Mouse (Mus musculus): ENCODE measurements around the gene Ddx56.
A peak's percentile ranks its signal among the peaks of the same experiment; 100 is the strongest.

The Ddx56 gene

DNA sequence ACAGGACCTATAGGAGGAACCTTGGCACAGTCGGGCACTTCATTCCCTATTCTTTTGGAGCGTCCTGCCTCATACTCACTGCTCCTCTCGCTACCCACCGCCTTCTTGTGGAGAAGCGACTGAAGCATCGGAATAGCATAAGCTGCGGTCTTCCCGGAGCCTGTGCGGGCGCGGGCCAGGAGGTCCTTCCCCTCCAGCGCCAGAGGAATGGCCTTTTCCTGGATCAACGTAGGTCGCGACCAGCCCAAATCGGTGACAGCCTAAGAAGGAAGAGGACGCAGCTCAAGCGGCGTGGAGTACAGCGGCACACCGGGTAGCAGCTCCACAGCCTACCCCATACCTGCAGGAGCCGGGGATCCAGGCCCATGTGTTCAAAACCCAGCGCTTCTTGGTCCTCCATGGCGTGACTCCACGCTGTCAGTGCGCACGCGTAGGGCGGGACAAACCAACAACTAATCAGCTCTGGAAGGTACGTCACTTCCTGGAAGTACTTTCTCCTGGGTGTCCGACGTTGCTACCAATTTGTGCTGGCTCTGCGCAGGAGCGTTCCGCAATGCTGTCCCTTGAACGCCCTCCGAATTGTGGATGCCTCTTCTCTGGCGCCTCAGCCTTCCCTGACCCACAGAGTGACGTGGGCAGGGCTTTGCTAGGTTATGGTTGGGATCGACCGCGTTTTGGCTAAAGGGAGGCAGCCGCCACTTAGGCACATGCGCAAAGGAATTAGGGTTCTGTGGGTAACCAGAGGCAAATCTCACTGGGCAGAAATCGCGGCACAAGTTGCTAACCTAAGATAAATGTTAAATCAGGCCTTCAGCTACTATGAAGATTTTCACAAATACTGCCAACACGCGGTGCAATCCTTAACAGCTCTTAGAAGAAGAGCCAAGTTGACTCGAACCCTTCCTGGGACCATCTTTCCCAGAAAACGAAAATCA is at the start of gene Ddx56:
Gene Ddx56 (minus strand): TSS at position 453 of the 935 bp plus-strand sequence.
- DNase-seq (ENCODE audit: low spot score) = peak; percentile 98

DNA sequence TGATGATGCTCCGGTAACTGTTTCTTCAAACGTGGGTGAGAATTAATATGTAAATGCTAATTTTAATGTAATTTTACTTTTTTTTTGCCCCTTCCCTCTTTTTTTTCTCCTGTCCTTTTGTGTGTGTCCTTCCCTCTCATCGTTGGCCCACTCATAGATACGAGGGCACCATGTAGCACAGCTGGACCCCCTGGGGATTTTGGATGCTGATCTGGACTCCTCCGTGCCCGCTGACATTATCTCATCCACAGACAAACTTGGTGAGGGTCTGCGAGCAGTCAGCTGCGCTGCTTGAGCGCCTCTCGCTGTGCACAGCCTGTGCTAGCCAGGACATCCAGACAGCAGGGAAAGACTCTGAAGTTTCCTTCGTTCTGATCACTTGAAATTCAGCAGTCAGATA is 49.2 kb upstream of the Ddx56 start:
- no peak for DNase-seq (ENCODE audit: low spot score)

DNA sequence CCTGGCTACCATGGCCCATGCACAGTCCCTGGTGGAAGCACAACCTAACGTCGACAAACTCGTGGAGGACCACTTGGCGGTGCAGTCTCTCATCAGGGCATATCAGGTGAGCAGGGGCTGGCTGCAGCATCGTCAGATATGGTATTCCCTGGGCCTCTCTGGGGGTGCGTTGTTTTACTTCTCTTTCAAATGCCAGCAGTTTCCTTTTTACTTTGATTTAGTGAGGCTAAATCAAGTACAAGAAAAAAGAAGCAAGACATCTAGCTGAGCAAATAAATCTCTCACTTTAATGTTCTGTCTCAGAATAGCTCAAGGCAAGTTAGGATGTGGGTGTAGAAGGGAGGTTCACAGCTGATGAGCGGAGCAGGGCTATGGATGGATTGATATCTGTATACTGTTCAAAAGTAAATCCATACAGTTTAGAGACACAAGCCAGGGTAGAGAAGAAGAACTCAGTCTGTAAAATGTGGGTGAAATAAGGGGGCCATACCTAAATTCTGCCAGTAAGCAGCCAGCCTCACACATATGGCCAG is 46.4 kb upstream of the Ddx56 start:
- DNase-seq (ENCODE audit: low spot score) = no peak

DNA sequence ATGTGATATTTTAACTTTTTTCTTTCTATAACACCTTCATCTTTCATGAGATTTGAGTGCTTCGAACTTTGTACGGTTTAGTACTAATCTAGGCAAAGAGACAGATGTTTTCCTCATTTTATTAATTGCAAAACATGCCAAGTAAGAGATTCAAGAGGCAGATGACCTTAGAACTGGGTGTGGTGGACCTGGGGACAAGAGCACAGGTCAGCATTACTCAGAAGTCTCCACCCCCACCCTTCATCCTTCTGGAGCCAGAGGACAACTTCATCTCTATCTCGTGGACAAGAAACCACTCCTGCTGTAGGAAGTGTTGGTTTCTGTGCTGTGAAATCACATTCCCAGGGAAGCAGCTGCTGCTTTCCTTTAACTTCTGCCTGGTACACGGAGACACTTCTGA is 40.6 kb upstream of the Ddx56 start:
- no peak for DNase-seq (ENCODE audit: low spot score)

DNA sequence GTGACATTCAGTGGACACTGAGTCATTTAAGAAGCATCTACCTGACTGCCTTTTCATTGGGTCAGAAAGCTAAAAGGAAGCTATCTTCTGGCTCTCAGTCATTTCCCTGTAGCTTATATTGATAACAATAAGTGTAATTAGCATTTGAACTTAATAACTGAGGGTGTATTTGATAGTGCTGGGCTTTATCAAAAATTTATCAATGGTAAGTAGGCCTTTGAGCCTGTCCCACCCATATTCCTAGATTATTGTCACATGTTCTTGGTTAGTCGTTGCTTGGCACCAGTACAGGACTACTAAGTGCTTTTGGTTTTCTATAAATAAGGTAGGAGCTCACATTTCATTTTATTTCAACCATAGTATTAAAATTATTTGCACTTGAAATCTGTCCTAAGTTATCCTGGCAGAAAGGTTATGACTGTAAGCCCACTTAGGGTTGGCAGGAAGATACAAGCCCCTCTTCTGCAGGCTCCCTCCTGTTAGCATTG is 38.4 kb upstream of the Ddx56 start:
- no peak for DNase-seq (ENCODE audit: low spot score)

DNA sequence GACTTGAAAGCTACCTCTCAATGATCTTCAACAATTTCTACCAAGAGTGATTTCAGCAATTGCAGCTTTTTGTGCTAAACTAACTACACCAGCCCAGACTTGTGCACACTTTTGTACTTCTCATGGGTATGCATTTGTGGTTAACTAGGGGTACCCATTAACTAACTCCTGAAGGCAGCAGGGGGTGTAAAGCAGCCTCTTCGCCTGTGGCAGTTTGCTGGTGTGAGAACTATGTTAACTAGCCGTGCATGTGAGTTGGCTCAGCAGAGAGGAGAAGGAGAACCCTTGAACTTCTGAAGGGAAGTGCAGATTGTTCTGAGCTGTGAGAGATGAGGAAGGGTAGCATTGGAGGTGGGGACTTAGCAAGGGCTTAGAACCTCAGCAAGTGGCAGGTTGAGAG is 35.2 kb upstream of the Ddx56 start:
- DNase-seq (ENCODE audit: low spot score) = no peak

DNA sequence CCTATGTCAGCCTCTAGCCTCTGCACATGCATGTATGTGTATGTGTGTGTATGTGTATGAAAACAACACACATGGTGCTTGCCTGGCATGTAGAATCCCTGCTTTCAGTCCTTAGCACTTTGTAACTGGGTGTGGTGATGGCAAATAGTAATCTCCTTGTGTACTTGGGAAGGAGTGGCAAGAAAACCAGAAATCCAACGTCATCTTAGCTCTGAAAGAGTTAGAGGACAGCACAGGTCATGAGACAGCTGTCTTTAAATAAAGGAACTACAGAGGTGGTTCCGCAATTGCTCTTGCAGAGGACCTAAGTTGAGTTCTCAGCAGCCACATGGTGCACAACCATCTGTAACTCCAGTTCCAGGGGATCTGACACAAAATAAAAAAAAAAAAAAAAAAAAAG is 31.9 kb upstream of the Ddx56 start:
- DNase-seq (ENCODE audit: low spot score) = no peak

DNA sequence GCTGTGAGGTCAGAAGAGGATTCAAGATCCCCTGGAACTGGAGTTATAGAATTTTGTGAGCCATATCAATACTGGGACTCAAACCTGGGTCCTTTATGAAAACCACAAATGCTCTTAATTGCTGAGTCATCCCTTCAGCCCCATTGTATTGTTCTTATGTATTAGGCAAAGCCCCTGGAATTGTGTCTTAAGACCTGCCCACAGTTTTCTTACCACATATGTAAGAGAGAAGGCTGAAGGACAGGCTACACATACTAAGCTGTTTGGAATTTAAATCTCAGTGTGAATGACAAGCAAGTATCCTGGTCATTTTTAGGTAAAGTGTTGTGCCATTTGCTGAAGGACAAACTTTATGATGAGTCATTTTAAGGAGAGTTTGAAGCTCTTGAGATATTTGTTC is 28.5 kb upstream of the Ddx56 start:
- no peak for DNase-seq (ENCODE audit: low spot score)

DNA sequence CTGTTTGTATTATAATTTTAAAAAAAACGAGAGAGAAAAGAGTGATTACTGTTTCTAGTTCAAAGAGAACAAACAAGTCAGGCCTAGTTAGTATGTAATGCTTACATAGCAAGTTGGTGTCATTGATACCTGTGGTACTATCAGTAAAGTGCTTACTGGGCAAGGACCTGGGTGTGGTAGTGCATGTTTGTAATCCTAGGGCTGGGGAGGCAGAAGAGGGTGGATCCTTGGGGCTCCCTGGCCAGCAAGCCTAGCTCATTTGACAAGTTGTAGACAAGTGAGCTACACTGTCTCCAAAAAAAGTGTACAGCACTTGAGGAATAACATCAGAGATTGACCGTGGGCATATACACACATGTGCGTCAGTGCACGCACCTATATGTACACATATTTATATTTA is 27.1 kb upstream of the Ddx56 start:
- no peak for DNase-seq (ENCODE audit: low spot score)

DNA sequence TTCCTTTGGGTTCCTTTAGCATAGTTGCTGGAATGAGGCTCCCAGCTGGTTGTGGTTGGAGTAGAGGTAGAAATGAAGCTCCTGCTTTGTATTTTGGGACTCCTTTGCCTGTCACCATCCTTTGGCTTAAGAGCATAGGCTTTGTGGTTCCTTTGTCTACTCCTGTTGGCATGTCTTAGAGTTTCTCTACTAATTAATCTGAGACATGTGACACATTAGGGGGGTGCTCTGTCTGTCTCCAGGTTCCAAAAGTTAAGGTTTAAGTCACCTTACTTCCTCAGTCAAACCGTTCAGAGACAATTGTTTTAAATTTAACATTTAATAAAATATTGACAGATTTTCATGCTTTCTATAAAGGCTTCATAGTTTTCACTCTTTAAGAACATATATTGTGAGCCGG is 26.0 kb upstream of the Ddx56 start:
- no peak for DNase-seq (ENCODE audit: low spot score)

DNA sequence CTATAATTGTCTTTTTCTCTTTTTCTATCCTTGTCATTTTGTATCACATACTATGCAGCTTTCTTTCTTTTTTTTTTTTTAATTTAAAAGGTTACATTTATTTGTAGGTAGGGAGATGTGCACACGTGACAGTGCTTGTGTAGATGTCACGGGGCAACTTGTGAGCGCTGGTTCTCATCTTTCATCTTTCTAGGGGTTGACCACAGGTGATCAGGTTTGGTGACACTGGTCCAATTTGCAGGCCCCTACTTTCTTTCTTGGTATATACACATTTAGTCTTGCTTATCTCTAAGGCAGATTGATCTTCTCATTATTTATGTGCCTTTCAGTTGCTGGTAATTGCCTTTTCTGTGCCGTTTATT is 25.4 kb upstream of the Ddx56 start:
- DNase-seq (ENCODE audit: low spot score) = no peak

DNA sequence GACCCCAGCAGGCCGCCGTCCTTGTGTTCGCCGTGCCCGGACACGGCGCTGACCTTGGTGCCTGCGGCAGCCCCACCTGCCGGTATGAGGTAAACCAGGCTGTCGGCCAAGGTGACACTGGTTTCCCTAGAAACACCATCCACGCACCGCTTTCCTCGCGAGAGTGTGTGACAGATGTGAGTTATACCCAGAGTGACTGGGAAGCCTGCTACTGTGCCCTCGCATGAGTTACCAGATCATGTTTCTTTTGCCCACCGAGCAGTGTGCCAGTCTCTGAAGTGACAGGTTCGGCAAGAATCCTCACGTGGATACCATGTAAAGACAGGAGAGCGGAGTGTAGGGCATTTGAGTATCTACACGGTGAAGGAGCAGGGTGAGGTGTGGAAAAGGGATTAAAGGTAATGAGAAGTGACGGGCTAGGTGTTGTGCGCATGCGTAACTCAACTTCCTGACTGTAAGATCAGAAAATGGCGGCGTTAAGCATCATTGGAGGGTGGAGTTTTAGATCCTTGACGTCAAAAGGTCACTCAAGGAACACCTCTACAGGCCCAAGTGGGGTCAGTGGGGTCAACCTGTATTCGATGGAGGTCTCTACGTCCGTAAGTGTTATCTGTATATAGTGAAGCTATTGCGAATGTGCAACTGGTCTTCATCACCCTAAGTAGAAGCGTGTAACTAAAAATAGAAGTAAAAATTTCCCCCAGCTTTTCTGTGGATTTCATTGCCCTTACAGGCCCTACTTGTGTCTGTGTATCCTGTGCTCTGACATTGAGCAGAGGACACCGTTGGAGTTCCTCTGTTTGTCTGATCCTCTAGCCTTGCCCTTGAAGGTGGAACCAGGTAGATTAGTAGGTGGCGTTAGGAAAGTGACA is 24.8 kb upstream of the Ddx56 start:
- DNase-seq (ENCODE audit: low spot score) = peak; percentile 86

DNA sequence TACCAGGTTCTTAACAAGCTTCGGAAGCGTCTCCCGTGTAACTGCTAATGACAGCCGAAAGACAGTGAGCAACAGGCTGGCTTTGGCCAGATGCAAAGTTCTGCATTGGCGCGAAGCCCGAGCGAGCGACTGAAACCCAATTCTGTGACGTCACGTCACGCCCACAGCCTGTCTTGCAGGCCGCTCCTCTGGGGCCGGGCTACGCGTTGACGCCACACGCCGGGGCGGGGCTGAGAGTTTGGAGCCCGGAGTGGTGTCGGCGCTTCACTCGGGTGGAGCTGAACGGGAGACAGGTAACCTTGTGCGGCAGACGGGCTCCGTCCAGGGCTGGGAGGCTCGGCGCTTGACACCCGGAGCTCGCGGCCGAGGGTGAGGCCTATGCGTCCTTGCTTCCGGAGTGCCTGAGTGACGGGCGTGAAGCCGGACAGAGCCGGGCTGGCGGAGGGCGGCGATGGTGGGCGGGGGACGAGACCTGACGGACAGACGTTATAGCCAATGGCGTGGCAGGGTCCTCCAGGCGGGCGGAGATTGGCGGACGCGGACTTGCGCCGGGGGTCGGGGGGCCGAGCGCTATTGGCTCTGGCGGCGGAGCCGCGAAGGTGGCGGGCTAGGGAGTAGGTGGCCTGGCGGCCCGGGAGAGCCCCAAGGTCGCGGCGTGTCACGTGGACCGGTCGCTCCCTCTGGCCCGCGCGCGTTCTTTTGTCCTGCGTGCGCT is 24.0 kb upstream of the Ddx56 start, which contains the start of gene Ogdh:
Gene Ogdh (plus strand): TSS at position 233 of the 715 bp plus-strand sequence.
- peak; percentile 100 for DNase-seq (ENCODE audit: low spot score)

DNA sequence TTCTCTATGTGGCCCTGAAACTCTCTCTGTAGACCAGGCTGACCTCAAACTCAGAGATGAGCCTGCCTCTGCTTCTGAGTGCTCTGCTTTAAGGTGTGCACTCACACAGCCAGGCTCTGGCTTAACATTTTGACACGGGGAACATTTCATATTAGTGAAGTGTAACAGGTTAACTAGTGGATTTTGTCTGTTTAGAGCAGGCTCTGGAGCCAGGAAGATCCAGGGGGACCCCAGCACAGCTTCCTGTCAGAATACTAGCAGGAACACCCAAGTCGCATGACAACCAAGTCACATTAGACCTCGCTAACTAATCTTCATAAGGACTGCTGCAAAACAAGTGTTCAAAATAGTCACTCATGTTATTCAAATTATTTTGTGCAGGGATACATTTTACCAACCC is 23.3 kb upstream of the Ddx56 start:
- DNase-seq (ENCODE audit: low spot score) = no peak

DNA sequence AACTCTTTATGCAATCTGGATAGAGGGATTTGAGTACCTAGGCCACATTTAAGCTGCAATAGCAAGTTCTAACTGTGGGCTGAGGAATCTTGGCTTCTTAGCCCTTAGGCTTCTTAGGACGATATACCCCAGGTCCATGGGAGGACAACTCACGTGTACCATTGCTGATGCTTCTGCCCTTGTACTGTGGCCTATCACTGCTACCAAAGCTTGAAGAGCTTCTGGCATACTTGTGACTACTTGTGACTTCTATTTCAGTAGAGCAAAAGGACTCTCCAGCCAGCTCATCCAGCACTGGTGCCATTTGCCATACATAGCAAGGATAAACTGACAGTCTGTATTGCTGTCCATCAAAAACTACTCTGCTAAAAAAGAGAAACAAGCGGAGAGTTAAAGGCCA is 22.6 kb upstream of the Ddx56 start:
- no peak for DNase-seq (ENCODE audit: low spot score)

DNA sequence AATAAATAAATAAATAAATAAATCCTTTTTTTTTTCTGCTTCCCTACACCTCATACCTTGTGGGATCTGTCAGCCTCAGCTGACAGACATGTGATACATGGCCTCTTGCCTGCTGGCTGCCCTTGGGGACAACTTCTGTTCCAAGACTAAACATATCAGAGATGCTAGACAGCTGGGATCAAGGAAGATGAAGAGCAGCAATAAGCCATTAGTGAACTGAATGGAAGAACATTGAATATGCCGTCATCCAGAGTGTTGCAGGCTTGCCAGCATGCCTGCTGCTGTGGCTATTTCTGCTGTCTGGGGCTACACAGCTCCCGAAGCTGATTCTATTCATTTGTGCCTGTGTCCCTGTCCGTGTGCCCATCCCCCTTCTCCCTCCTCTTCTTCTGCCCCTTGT is 15.4 kb upstream of the Ddx56 start:
- DNase-seq (ENCODE audit: low spot score) = no peak

DNA sequence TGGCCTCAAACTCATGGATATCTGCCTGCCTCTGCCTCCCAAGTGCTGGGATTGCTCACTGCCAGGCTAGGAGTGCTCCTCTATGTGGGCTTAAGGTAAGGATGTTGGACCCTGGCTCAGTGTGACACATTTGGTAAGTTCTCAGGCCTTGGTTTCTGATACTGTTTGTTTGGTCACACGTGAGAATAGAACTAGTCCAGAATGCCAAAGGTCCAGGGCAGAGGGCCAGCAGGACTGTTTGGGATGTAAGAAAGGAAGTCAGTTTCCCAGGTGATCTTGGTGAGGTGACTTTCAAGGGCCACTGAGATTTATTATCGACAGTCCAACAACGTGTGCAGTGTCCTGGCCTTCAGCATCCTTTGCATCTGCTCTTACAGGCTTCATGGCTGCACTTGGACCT is 8.9 kb upstream of the Ddx56 start:
- no peak for DNase-seq (ENCODE audit: low spot score)

DNA sequence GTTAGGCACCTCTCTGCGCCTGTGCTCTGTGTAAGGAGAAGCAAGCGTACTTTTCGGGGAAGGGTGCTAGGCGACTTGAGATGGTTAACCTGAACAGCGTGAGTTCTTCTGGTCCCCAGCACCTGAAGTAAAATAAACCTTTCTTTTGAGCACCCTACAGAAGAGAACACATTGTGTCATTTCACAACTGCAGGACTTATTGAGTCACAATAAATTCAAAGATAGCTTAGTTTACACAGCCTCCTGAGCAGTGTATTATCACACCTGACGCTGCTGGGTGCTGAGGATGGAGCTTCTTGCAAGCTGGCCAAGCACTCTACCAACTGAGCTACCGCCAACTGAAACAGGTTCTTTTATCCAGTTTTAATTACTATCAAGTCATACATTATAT is 7.5 kb upstream of the Ddx56 start:
- no peak for DNase-seq (ENCODE audit: low spot score)

DNA sequence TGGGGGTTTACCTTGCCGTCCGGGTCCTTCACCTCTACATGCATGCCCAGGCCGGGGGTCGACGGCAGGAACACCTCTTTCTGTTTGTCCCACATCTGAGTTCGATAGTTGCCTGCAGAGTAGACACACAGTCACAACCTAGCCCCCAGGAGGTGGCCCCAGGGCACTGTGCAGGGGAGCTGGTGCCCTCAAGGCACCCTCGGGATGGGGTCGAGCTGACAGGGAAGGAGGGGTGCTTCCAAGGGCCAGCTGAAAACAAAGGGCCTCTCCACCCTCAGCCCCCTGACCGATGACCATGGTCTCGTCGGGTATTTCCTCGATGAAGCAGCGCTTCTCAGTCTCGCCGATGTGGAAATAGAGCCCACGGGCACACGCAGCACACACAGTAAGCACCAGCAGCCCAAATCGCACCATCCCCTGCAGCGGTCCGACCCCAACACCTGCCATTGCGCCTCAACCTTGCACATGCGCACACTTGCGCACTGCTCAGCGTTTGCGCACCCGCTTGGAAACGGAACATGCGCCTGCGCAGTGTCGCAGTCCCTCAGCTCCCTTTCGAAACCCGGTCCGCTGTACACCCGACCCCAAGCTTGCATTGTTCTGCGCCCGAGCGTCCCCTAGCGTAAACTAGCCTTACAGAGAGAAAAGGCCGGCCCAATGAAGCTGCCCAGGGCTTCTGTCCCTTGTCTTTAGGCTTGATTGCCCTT is 7.0 kb upstream of the Ddx56 start, which contains the start of gene Tmed4:
Gene Tmed4 (minus strand): TSS at position 484 of the 707 bp plus-strand sequence.
- DNase-seq (ENCODE audit: low spot score) = peak; percentile 100

DNA sequence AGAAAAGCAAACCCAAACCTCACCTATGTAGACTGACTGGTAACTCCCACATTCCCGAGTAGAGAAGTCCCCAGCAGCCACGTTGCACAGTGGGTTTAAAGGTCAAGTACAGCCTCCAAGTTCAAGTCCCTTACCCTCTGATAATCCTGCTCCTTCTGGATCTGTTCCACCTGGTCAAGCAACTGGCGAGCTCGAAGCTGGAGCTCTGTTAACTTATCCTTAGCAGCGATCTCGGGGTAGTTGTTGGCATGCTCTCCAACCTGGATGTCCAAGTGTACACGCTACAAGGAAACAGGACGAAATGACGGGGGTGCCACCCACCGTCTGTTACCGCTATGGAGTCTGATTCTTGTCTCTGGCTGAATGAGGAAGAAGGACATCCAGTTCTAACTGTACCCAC is 6.0 kb upstream of the Ddx56 start:
- no peak for DNase-seq (ENCODE audit: low spot score)

DNA sequence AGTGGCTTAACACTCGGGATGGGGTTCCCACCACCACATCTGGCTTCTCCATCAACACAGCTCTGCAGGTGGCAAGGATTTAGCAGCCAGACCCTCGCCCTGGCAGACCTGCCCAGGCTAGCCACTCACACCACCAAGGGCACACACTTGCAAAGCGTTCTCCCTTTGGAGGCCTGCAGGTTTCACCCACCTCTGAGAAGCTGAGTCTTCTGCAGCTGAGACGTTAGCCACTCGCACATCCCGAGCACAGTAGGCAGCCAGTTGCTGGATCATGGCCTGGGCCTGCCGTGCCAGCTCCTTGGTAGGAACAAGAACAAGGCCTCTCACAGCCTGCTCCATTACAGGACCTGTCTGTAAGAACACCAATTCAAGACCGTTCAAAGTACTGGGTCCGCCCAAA is 951 bp downstream of the Ddx56 start:
- no peak for DNase-seq (ENCODE audit: low spot score)

All from embryo, embryonic 10 days (tissue).